Mouse (Mus musculus) heart, postnatal 0 days (tissue): ENCODE data around the gene Rxfp3.

Experiments
- CTCF ChIP-seq: IDR thresholded peaks from 2 replicates; pipeline ENCODE4 v1.5.1; 2016; ENCODE audit warnings: antibody characterized with exemption, control low read depth, low read depth
- EP300 ChIP-seq: IDR thresholded peaks from 2 replicates; pipeline ENCODE4 v1.6.1; 2016; ENCODE audit warnings: antibody characterized with exemption, low read depth

DNA sequence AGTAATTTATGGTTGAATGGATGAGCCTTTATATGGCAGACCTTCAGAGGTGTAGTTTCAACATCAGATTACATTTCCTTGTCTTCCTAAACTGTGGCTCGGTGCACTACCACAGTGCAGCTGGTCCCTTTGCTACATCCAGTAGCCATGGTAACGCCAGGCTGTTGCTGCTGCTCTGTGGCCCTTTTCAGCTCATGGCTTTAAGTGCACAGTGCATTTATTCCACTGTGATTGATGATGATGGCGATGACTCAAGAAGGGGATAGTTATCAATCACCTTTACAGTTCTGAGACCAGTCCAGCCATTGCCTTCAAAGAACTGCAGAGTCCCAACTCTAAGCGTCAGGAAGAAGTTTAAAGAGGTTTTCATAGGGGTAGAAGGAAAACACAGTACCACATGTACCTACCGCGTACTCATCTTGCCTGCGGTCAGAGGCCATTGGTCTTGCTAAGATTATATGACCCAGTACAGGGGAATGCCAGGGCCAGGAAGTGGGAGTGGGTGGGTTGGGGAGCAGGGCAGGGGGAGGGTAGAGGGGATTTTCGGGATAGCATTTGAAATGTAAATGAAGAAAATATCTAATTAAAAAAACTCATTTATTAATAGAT, 45.3 kb upstream of the Rxfp3 start:
- TF ChIP-seq CTCF (no peak), EP300 (no peak)
